Mouse (Mus musculus) embryonic fibroblast, embryonic 13.5 days (primary cell): ENCODE measurements at regions not wholly inside any gene's neighbourhood (a gene's known extent, or its start where the extent isn't known, plus 50 kb on each side); places are given as distances from the start of the nearest gene placed in this dataset.

ENCODE experiments used
- H3K27ac ChIP-seq: 2 replicates; pipeline ENCODE4 v1.5.1; 2012; ENCODE audit warnings: low read length, control low read depth, inconsistent platforms; ENCODE audit not compliant: insufficient read depth
- H3K4me1 ChIP-seq: 2 replicates; pipeline ENCODE4 v1.6.1; 2011; ENCODE audit warnings: low read length; ENCODE audit not compliant: control insufficient read depth, insufficient read depth
- H3K4me3 ChIP-seq: 2 replicates; pipeline ENCODE4 v1.5.1; 2011; ENCODE audit warnings: mild to moderate bottlenecking, control low read depth, low read length; ENCODE audit not compliant: insufficient read depth
- CTCF ChIP-seq: IDR thresholded peaks from 2 replicates; pipeline ENCODE4 v1.5.1; 2011; ENCODE audit warnings: mild to moderate bottlenecking, control low read depth, low read length, moderate library complexity, borderline replicate concordance; ENCODE audit not compliant: insufficient read depth
- POLR2A ChIP-seq: IDR thresholded peaks from 2 replicates; pipeline ENCODE4 v1.6.1; 2011; ENCODE audit warnings: low read depth, mild to moderate bottlenecking, control low read depth, low read length, moderate library complexity

- Histone ChIP-seq H3K4me1 (peaks cover 2% of the 10 kb centered on the region; the same call in 1 of the 2 replicates), H3K27ac (no peak overlapping the region), H3K4me3 (no peak overlapping the region)
- no peak for TF ChIP-seq CTCF
- no peak for TF ChIP-seq POLR2A
Observed at GRCm38 (mm10) chr6:58752496-58752895, 78.8 kb upstream of the Herc3 start.

- no peaks in the 10 kb centered on the region for H3K4me1 ChIP-seq
- H3K4me3 ChIP-seq = no peak overlapping the region
- no peak overlapping the region for H3K27ac ChIP-seq
- TF ChIP-seq POLR2A = no peak
- no peak for TF ChIP-seq CTCF
Observed at GRCm38 (mm10) chr6:58756309-58757015, 74.8 kb upstream of the Herc3 start.

DNA sequence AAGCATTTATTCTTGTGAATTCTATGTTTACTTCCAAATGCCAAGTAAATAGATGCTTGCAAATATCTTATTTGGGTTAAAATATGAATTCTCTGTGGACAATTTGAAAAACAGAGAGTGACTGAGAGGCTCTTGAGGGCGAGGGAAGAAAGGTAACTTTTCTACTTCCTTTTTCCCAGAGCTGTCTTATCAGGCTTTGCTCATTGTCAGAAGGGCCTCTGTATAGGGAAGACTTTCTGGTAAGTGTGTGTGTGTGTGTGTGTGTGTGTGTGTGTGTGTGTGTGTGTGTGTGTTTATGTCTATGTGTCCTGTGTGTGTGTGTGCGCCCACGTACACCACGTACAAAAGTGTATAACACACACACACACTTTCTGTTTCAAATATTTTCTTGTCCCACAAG lies 73.9 kb upstream of the Herc3 start:
- Histone ChIP-seq H3K4me1 (no peaks in the 10 kb centered on the region), H3K27ac (no peak overlapping the region), H3K4me3 (no peak overlapping the region)
- TF ChIP-seq POLR2A (no peak), CTCF (no peak)

- Histone ChIP-seq H3K27ac (no peak overlapping the region), H3K4me3 (no peak overlapping the region), H3K4me1 (no peaks in the 10 kb centered on the region)
- TF ChIP-seq POLR2A (no peak), CTCF (peak; percentile 10; the same call in 1 of the 2 replicates)
Observed at GRCm38 (mm10) chr6:58770654-58771218, 60.5 kb upstream of the Herc3 start.

- Histone ChIP-seq H3K4me3 (no peak overlapping the region), H3K27ac (no peak overlapping the region), H3K4me1 (no peaks in the 10 kb centered on the region)
- TF ChIP-seq CTCF (no peak), POLR2A (no peak)
Observed at GRCm38 (mm10) chr6:58772014-58772413, 59.3 kb upstream of the Herc3 start.
